Mouse (Mus musculus) spleen, adult 2 months (tissue): ENCODE measurements around the gene Prss30.

ENCODE experiments used
- CTCF ChIP-seq: fragments of 200-500 bp; IDR thresholded peaks from 2 replicates; pipeline ENCODE4 v1.5.1; 2011; ENCODE audit warnings: mild to moderate bottlenecking, inconsistent platforms; ENCODE audit not compliant: insufficient read depth, insufficient read length, insufficient replicate concordance; ENCODE audit errors: extremely low read depth
- POLR2A ChIP-seq: fragments of 200-500 bp; IDR thresholded peaks from 2 replicates; pipeline ENCODE4 v1.6.1; 2011; ENCODE audit warnings: low read depth, low read length, inconsistent platforms

DNA sequence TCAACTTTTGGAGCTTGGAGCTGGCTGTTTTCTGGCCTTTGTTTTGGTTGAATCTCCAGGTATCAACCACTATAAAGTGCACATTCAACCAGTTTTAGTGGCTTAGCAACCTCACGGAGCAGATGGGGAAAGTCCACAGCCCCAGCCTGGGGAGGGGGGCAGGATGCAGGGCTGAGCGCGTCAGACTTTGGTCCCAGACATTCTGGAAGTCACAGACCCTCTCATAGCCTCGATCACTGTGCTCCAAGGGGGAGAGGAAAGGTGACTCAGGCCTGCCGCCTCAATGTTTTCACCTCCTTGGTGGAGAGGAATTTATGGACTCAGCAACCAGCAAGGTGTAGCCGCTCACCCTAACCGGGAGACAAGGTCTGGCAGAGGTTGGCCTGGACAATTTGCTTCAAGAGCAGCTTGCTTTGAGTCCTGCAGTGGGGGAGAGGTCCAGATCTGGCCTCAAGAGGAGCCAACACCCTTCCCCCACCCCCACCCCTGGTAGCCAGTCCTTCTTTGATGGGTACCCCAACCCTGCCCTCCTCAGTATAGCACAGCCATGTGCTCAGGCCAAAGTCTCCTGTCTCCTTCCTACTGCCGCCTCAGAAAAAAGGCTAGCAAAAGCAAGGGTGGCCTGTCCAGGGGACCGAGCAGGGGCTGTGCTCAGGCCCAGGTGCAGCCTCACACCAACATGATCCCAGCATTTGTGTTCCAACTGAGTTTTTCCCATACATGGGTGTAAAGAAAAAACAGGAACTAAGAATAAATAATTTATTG is 12.6 kb upstream of the Prss30 start:
- no peak for TF ChIP-seq CTCF
- no peak for TF ChIP-seq POLR2A
